ENCODE assay signal across 8 mouse cellular contexts in genomic region chr5:107012030-107012715, GRCm38 (mm10). TPM values are rescaled to one million over a fixed set of nuclear protein-coding genes. Genes with fewer than 3 reads are reported as not detected.
DNase-seq lines count a peak whose midpoint lies in the region; ATAC-seq lines count a peak whose summit lies in the region.
"Had no signal": no experiment of that assay in that cellular context is flagged by ENCODE, and none has a peak within 500 bp of the region (broad histone marks: within the 10 kb centered on the region; RNA-seq: fewer than 3 reads in every experiment).

No protein-coding gene starts in this region.

- H3K27ac ChIP-seq in heart, embryonic 16.5 days (ENCODE audit: low read length), result peak overlapping the region; percentile 67
- H3K27ac ChIP-seq in intestine, embryonic 15.5 days, result peak overlapping the region; percentile 62; the same call in 1 of the 2 replicates

- H3K9me3 ChIP-seq in heart, embryonic 16.5 days (replicated peaks; ENCODE audit: control insufficient read depth, low read length), result no peaks in the 10 kb centered on the region
- H3K9me3 ChIP-seq in intestine, embryonic 15.5 days, result no peaks in the 10 kb centered on the region

- WGBS in heart, embryonic 16.5 days, result 32% methylated on average over 11 of the region's 11 CpGs
- WGBS in intestine, embryonic 15.5 days, result 26% methylated on average over 11 of the region's 11 CpGs

- DNase-seq in heart, postnatal 25 days (ENCODE audit: low spot score), result no peak
- DNase-seq in thymus, postnatal 0 days (ENCODE audit: low spot score), result peak; percentile 27
- DNase-seq in thymus, adult 18-20 months, result no peak
- DNase-seq in embryo, embryonic 10.5 days (ENCODE audit: low spot score), result no peak
- no peak for DNase-seq in spleen, adult 12 weeks (ENCODE audit: low spot score)
- DNase-seq: kidney, postnatal 10 days had no signal

- H3K36me3 ChIP-seq in heart, embryonic 16.5 days (ENCODE audit: control insufficient read depth, insufficient read depth), result no peaks in the 10 kb centered on the region
- no peaks in the 10 kb centered on the region for H3K36me3 ChIP-seq in intestine, embryonic 15.5 days

- ATAC-seq in heart, embryonic 16.5 days (replicated peaks; ENCODE audit: extremely low read depth, insufficient read depth, low FRiP score), result 0 out of 2 replicates have a peak, but pooled peaks have one; percentile 56
- ATAC-seq in intestine, embryonic 15.5 days, result peak; percentile 59

- H3K4me3 ChIP-seq in heart, embryonic 16.5 days (ENCODE audit: low read length), result no peak overlapping the region
- no peak overlapping the region for H3K4me3 ChIP-seq in intestine, embryonic 15.5 days (replicated peaks)

- intact Hi-C loops in heart, postnatal 25 days (cut with DNase I), result no loop called here

- peak overlapping the region; percentile 47; the same call in 1 of the 2 replicates for H3K9ac ChIP-seq in heart, embryonic 16.5 days (ENCODE audit: low read length)
- H3K9ac ChIP-seq in intestine, embryonic 15.5 days, result no peak overlapping the region

- H3K4me1 ChIP-seq in heart, embryonic 16.5 days (ENCODE audit: control insufficient read depth, insufficient read depth, low read length), result peaks cover 36% of the 10 kb centered on the region
- peaks cover 32% of the 10 kb centered on the region for H3K4me1 ChIP-seq in intestine, embryonic 15.5 days (replicated peaks)

- H3K27me3 ChIP-seq in heart, embryonic 16.5 days (ENCODE audit: control insufficient read depth, insufficient read depth, low read length), result no peaks in the 10 kb centered on the region
- H3K27me3 ChIP-seq in intestine, embryonic 15.5 days (replicated peaks), result no peaks in the 10 kb centered on the region

- H3K4me2 ChIP-seq in heart, embryonic 16.5 days (ENCODE audit: low read depth, low read length), result no peak overlapping the region
- no peak overlapping the region for H3K4me2 ChIP-seq in intestine, embryonic 15.5 days (replicated peaks)

RNA-seq across cellular contexts. Expression of gene Cdc7, which starts 48.1 kb away (rescaled TPM):
- polyA plus RNA-seq in heart, embryonic 16.5 days (2015; fragmentation: Nextera tagmentation; extraction: Ambion mirVana), result 24.1 and 29.2 TPM in 2 replicates
- 1 to 10 TPM in 1 of 2 experiments, under 1 TPM in 1; 0.65 to 1.2 TPM for total RNA-seq in heart, postnatal 25 days (2021)
- 33.1 and 37.4 TPM in 2 replicates for polyA plus RNA-seq in thymus, postnatal 0 days (2015; fragmentation: Nextera tagmentation; extraction: Ambion mirVana)
- polyA plus RNA-seq in intestine, embryonic 15.5 days (2015; fragmentation: Nextera tagmentation; extraction: Ambion mirVana), result 36.1 and 36.8 TPM in 2 replicates
